8 mouse cellular contexts compared by ENCODE assay signal in the genomic region with DNA sequence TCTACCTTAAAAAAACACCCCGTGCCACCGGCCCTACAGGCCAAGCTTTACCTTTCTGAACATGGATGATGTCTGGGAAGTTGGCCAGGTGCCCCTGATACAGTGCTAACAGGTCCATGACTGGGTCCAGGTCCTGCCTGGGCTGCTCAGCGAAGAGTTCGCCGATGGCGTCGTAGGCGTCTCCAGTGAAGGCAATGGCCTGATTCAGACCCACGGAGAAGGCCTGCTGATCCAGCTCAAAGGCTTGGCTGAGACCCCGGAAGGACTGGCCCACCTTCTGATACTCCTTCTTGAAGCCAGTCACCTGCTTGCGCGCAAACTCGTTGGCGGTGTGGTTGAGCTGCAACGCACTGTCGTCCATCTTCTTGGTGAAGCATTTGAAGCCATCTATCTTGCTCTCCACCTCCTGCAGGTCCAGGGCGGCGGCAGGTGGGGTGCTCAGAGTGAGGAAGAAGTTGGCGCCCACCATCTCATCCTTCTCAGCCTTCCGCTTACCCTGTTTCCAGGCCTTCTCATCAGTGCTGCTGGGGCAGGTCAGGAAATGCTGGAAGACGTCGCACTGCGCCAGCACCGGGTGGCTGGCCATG. TPM values are rescaled to one million over a fixed set of nuclear protein-coding genes. Genes with fewer than 3 reads are reported as not detected.
DNase-seq lines count a peak whose midpoint lies in the region; ATAC-seq and TF ChIP-seq lines count a peak whose summit lies in the region.

No protein-coding gene starts in this region.

- no peaks in the 10 kb centered on the region for H3K9me3 ChIP-seq in limb, embryonic 14.5 days (ENCODE audit: control insufficient read depth, low read length)
- no peaks in the 10 kb centered on the region for H3K9me3 ChIP-seq in stomach, embryonic 15.5 days

- no peaks in the 10 kb centered on the region for H3K27me3 ChIP-seq in limb, embryonic 14.5 days (ENCODE audit: control insufficient read depth, insufficient read depth, low read length)
- H3K27me3 ChIP-seq in stomach, embryonic 15.5 days (replicated peaks): no peaks in the 10 kb centered on the region

- H3K4me2 ChIP-seq in limb, embryonic 14.5 days (replicated peaks; ENCODE audit: low read depth, low read length, severe bottlenecking): peak overlapping the region; percentile 93
- H3K4me2 ChIP-seq in stomach, embryonic 15.5 days: peak overlapping the region; percentile 86

- peak overlapping the region; percentile 92 for H3K4me3 ChIP-seq in limb, embryonic 14.5 days (replicated peaks; ENCODE audit: low read length)
- H3K4me3 ChIP-seq in stomach, embryonic 15.5 days (replicated peaks): peak overlapping the region; percentile 91

- no peak for TF ChIP-seq POLR2A in limb, embryonic 14.5 days (IDR thresholded peaks at IDR 0.05; ENCODE audit: borderline replicate concordance, extremely low read depth, insufficient read depth, insufficient read length)

- no peak for ATAC-seq in limb, embryonic 14.5 days (ENCODE audit: low FRiP score, low read depth)
- ATAC-seq in stomach, embryonic 15.5 days (ENCODE audit: insufficient read depth, low FRiP score, low read depth): no peak

- 56% methylated on average over 24 of the region's 24 CpGs for WGBS in limb, embryonic 14.5 days
- 46% methylated on average over 24 of the region's 24 CpGs for WGBS in stomach, embryonic 15.5 days

- peak overlapping the region; percentile 91 for H3K9ac ChIP-seq in limb, embryonic 14.5 days (ENCODE audit: low read depth, low read length, severe bottlenecking)
- H3K9ac ChIP-seq in stomach, embryonic 15.5 days: peak overlapping the region; percentile 76

- H3K4me1 ChIP-seq in limb, embryonic 14.5 days (ENCODE audit: control insufficient read depth, insufficient read depth, low read length): peaks cover 41% of the 10 kb centered on the region
- peaks cover 49% of the 10 kb centered on the region for H3K4me1 ChIP-seq in stomach, embryonic 15.5 days

- H3K36me3 ChIP-seq in limb, embryonic 14.5 days (ENCODE audit: control insufficient read depth, insufficient read depth, low read length): peaks cover 16% of the 10 kb centered on the region
- no peaks in the 10 kb centered on the region for H3K36me3 ChIP-seq in stomach, embryonic 15.5 days

- DNase-seq in left cerebral cortex, postnatal 4 days: peak; percentile 40
- no peak for DNase-seq in left cerebral cortex, postnatal 14 days (ENCODE audit: low spot score in 2 of 2)
- DNase-seq in cerebellum, postnatal 10 days: peak; percentile 57 to 64
- peak; percentile 39 to 63 for DNase-seq in heart, postnatal 36 days
- no peak for DNase-seq in limb, embryonic 14.5 days (ENCODE audit: low spot score)
- DNase-seq in adrenal gland, postnatal 4 days (ENCODE audit: low spot score in 2 of 2): no peak
- no peak for DNase-seq in layer of hippocampus, adult 9-10 months (ENCODE audit: low spot score)

- H3K27ac ChIP-seq in limb, embryonic 14.5 days (replicated peaks; ENCODE audit: low read depth, low read length): 0 out of 2 replicates have a peak overlapping the region, but pooled peaks have one; percentile 8
- H3K27ac ChIP-seq in stomach, embryonic 15.5 days: peak overlapping the region; percentile 67; the same call in 1 of the 2 replicates

- intact Hi-C loops in left cerebral cortex, postnatal 4 days (cut with DNase I): loop anchor here (5.0 to 10.0 kb wide), 2 partner anchors 202 to 345 kb away; no protein-coding TSS in a partner anchor
- intact Hi-C loops in left cerebral cortex, postnatal 14 days (cut with DNase I): loop anchor here (5.0 to 10.0 kb wide), 4 partner anchors 130 to 572 kb away; a partner anchor contains a TSS
- intact Hi-C loops in heart, postnatal 36 days (cut with DNase I): loop anchor here (2.0 to 5.0 kb wide), 6 partner anchors 24 to 350 kb away; no protein-coding TSS in a partner anchor

RNA-seq across cellular contexts. Expression of a gene that starts 1.5 kb away (rescaled TPM):
- total RNA-seq in left cerebral cortex, postnatal 4 days (2021): 10 to 100 TPM; 19.3 to 19.8 TPM
- total RNA-seq in left cerebral cortex, postnatal 14 days (2021): 10 to 100 TPM; 22.8 to 24.6 TPM
- total RNA-seq in heart, postnatal 36 days (2021): 10 to 100 TPM; 21.4 to 21.8 TPM
- 23.8 and 26.6 TPM in 2 replicates for polyA plus RNA-seq in limb, embryonic 14.5 days (2012; rRNA removed)
- 37.4 and 41.9 TPM in 2 replicates for polyA plus RNA-seq in limb, embryonic 14.5 days (2014; fragmentation: Nextera tagmentation; extraction: Ambion mirVana)
- 22.9 and 24.5 TPM in 2 replicates for polyA plus RNA-seq in stomach, embryonic 15.5 days (2015; fragmentation: Nextera tagmentation; extraction: Ambion mirVana)
- 10 to 100 TPM; 34.6 to 34.8 TPM for total RNA-seq in adrenal gland, postnatal 4 days (2021)

RNA-seq across cellular contexts. Expression of a gene that starts 46.6 kb away (rescaled TPM):
- total RNA-seq in left cerebral cortex, postnatal 4 days (2021): 10 to 100 TPM; 13.4 to 16.4 TPM
- total RNA-seq in left cerebral cortex, postnatal 14 days (2021): 10 to 100 TPM in 1 of 2 experiments, 1 to 10 TPM in 1; 9.8 to 14.5 TPM
- total RNA-seq in heart, postnatal 36 days (2021): 10 to 100 TPM; 13.8 to 15.2 TPM
- polyA plus RNA-seq in limb, embryonic 14.5 days (2012; rRNA removed): 13.0 and 13.8 TPM in 2 replicates
- polyA plus RNA-seq in limb, embryonic 14.5 days (2014; fragmentation: Nextera tagmentation; extraction: Ambion mirVana): 8.2 and 15.3 TPM in 2 replicates
- polyA plus RNA-seq in stomach, embryonic 15.5 days (2015; fragmentation: Nextera tagmentation; extraction: Ambion mirVana): 0.23 and 0.30 TPM in 2 replicates
- 1 to 10 TPM in 1 of 2 experiments, under 1 TPM in 1; 0.92 to 1.8 TPM for total RNA-seq in adrenal gland, postnatal 4 days (2021)

Comparison
In these comparisons a context has a peak if more than half of its experiments do, and no peak if none do; other contexts are left out.
1. DNase-seq: peak in left cerebral cortex, postnatal 4 days (single experiment), cerebellum, postnatal 10 days (2 of 2) and heart, postnatal 36 days (2 of 2); none in left cerebral cortex, postnatal 14 days (0 of 2), limb, embryonic 14.5 days (single experiment), adrenal gland, postnatal 4 days (0 of 2) and layer of hippocampus, adult 9-10 months (single experiment).